Mouse (Mus musculus) stomach, postnatal 0 days (tissue): ENCODE measurements around the gene Dnajc12.
"Not testable (repeated sequence)": the region's sequence is repeated elsewhere in the genome, so short reads cannot be mapped to it uniquely, and the experiment has no call there.

Source experiments
- CTCF ChIP-seq: IDR thresholded peaks from 2 replicates; pipeline ENCODE4 v1.5.1; 2016; ENCODE audit warnings: antibody characterized with exemption, low read depth, mild to moderate bottlenecking, moderate library complexity
- EP300 ChIP-seq: optimal IDR thresholded peaks from 2 replicates; pipeline ENCODE3; 2016; ENCODE audit warnings: antibody characterized with exemption

- not testable (repeated sequence) for TF ChIP-seq CTCF, EP300
Measured at GRCm38 (mm10) chr10:63385897-63386296, 3.7 kb downstream of the Dnajc12 start.
